Mouse (Mus musculus) brown adipose tissue, adult 24 weeks (tissue): ENCODE results near the gene Inava. TPM values are rescaled to one million over a fixed set of nuclear protein-coding genes. Genes with fewer than 3 reads are reported as not detected.

Experiments
- polyA plus RNA-seq: library from polyadenylated mRNA; stranded (reverse); fragments of >200 nt; gene quantifications from 2 replicates; pipeline ENCODE4 v1.2.4, GENCODE M21; 2012; ENCODE audit not compliant: missing spikeins, insufficient read depth, insufficient read length

The Inava gene
- polyA plus RNA-seq, 1 experiment = not detected

Other genes starting within 250 kb of the Inava start
- gene Igfn1, start 227.9 kb downstream of the Inava start, polyA plus RNA-seq = not detected in 2 replicates
- 20.0 and 26.3 TPM in 2 replicates for gene Tmem9, start 226.1 kb downstream of the Inava start, polyA plus RNA-seq
- not detected in 2 replicates for gene Ascl5, start 183.5 kb downstream of the Inava start, polyA plus RNA-seq
- gene Cacna1s, start 181.5 kb downstream of the Inava start, polyA plus RNA-seq = 3.4 and 11.1 TPM in 2 replicates
- gene Kif21b, start 102.9 kb downstream of the Inava start, polyA plus RNA-seq = 1.3 TPM in 2 replicates
- not detected in 2 replicates for gene Mroh3, start 21.4 kb downstream of the Inava start, polyA plus RNA-seq
- not detected in 2 replicates for gene Gpr25, start 26.6 kb upstream of the Inava start, polyA plus RNA-seq
- 23.2 and 27.0 TPM in 2 replicates for gene Camsap2, start 111.8 kb upstream of the Inava start, polyA plus RNA-seq
- gene Ddx59, start 181.0 kb upstream of the Inava start, polyA plus RNA-seq = 16.5 and 17.6 TPM in 2 replicates
- gene Kif14, start 232.1 kb upstream of the Inava start, polyA plus RNA-seq = not detected in 2 replicates